Comparison of ENCODE assay signal across 9 mouse cellular contexts in genomic region chr11:52233043-52233653, GRCm38 (mm10). TPM values are rescaled to one million over a fixed set of nuclear protein-coding genes. Genes with fewer than 3 reads are reported as not detected.
A peak's percentile ranks its signal among the peaks of the same experiment; 100 is the strongest.
DNase-seq lines count a peak whose midpoint lies in the region; ATAC-seq and TF ChIP-seq lines count a peak whose summit lies in the region.
"Had no signal": no experiment of that assay in that cellular context is flagged by ENCODE, and none has a peak within 500 bp of the region (broad histone marks: within the 10 kb centered on the region; RNA-seq: fewer than 3 reads in every experiment).

No protein-coding gene starts in this region.

- ATAC-seq in heart, embryonic 11.5 days (replicated peaks; ENCODE audit: insufficient number of reproducible peaks, low FRiP score, low TSS enrichment) = no peak
- ATAC-seq in heart, postnatal 0 days (ENCODE audit: insufficient read depth, low read depth) = no peak

- no peak for DNase-seq in heart, postnatal 14 days
- no peak for DNase-seq in ES-E14 (ENCODE audit: low read depth, low spot score)
- DNase-seq in heart, postnatal 0 days (ENCODE audit: low spot score) = no peak
- no peak for DNase-seq in layer of hippocampus, adult 11-12 months (ENCODE audit: low spot score)
- no peak for DNase-seq in thymus, postnatal 25 days
- no peak for DNase-seq in gastrocnemius, postnatal 25 days

- WGBS in heart, embryonic 11.5 days (ENCODE audit: insufficient replicate concordance) = 29% methylated on average over 3 of the region's 3 CpGs
- 20% methylated on average over 3 of the region's 3 CpGs for WGBS in heart, postnatal 0 days
- 29% methylated on average over 3 of the region's 3 CpGs for WGBS in macrophage (ENCODE audit: missing documents)

- H3K9me3 ChIP-seq in heart, embryonic 11.5 days (replicated peaks; ENCODE audit: control insufficient read depth, low read length) = no peaks in the 10 kb centered on the region
- no peaks in the 10 kb centered on the region for H3K9me3 ChIP-seq in ES-E14 (ENCODE audit: control insufficient read depth, insufficient read depth, low read depth, low read length)
- H3K9me3 ChIP-seq in heart, postnatal 0 days (replicated peaks; ENCODE audit: control insufficient read depth, low read length) = no peaks in the 10 kb centered on the region

- no peak for TF ChIP-seq CTCF in heart, postnatal 0 days (IDR thresholded peaks at IDR 0.05; ENCODE audit: low read depth)

- H3K27me3 ChIP-seq in heart, embryonic 11.5 days (ENCODE audit: control insufficient read depth, insufficient read depth, low read length) = no peaks in the 10 kb centered on the region
- H3K27me3 ChIP-seq in heart, postnatal 0 days (ENCODE audit: control insufficient read depth, insufficient read depth, low read length) = no peaks in the 10 kb centered on the region

- H3K4me3 ChIP-seq in heart, embryonic 11.5 days (ENCODE audit: low read depth, low read length) = peak overlapping the region; percentile 96
- H3K4me3 ChIP-seq in ES-E14 (ENCODE audit: insufficient read depth in 1 of 2, low read depth in 1 of 2, low read length in 2 of 2, poor library complexity in 1 of 2, severe bottlenecking in 1 of 2) (peak overlapping the region; percentile 83 to 89), macrophage (ENCODE audit: inconsistent target) (peak overlapping the region; percentile 56)
- peak overlapping the region; percentile 98 for H3K4me3 ChIP-seq in heart, postnatal 0 days (ENCODE audit: low read depth, low read length)

- no peak overlapping the region for H3K27ac ChIP-seq in heart, embryonic 11.5 days (ENCODE audit: low read depth, low read length)
- no peak overlapping the region for H3K27ac ChIP-seq in ES-E14 (ENCODE audit: insufficient read depth, low read depth, low read length, poor library complexity, severe bottlenecking)
- no peak overlapping the region; the same call in 1 of the 2 replicates for H3K27ac ChIP-seq in heart, postnatal 0 days (ENCODE audit: low read depth)
- no peak overlapping the region for H3K27ac ChIP-seq in macrophage

- H3K36me3 ChIP-seq in heart, embryonic 11.5 days (ENCODE audit: control insufficient read depth, insufficient read depth, low read length) = 0 out of 2 replicates have a peak, but pooled peaks cover 3% of the 10 kb centered on the region
- H3K36me3 ChIP-seq in ES-E14 (ENCODE audit: control insufficient read depth, insufficient read depth, low read length, poor library complexity, severe bottlenecking) = peaks cover 7% of the 10 kb centered on the region; the same call in 1 of the 2 replicates
- H3K36me3 ChIP-seq in heart, postnatal 0 days (replicated peaks; ENCODE audit: control insufficient read depth, insufficient read depth, low read length) = peaks cover 19% of the 10 kb centered on the region; the same call in 1 of the 2 replicates
- H3K36me3 ChIP-seq in macrophage (ENCODE audit: inconsistent target) = peaks cover 10% of the 10 kb centered on the region

- TF ChIP-seq EP300 in heart, postnatal 0 days (IDR thresholded peaks at IDR 0.05; ENCODE audit: low read depth) = no peak

- H3K4me2 ChIP-seq in heart, embryonic 11.5 days = peak overlapping the region; percentile 73
- peak overlapping the region; percentile 92 for H3K4me2 ChIP-seq in heart, postnatal 0 days (ENCODE audit: low read depth, low read length)

- H3K79me2 ChIP-seq in macrophage (ENCODE audit: inconsistent target) = peaks cover 60% of the 10 kb centered on the region

- H3K9ac ChIP-seq in heart, embryonic 11.5 days (ENCODE audit: low read depth, low read length) = no peak overlapping the region
- H3K9ac ChIP-seq in ES-E14 (ENCODE audit: insufficient read depth, low read depth, low read length, poor library complexity, severe bottlenecking) = no peak overlapping the region
- H3K9ac ChIP-seq in heart, postnatal 0 days (replicated peaks; ENCODE audit: low read depth, low read length) = peak overlapping the region; percentile 100

- 0 out of 2 replicates have a peak, but pooled peaks cover 6% of the 10 kb centered on the region for H3K4me1 ChIP-seq in heart, embryonic 11.5 days (ENCODE audit: control insufficient read depth, insufficient read depth, low read length)
- peaks cover 3% of the 10 kb centered on the region in 2 experiments; a peak in 2 of 4 replicates for H3K4me1 ChIP-seq in ES-E14 (ENCODE audit: control insufficient read depth in 2 of 2, insufficient read depth in 2 of 2, low read length in 2 of 2, poor library complexity in 1 of 2)
- peaks cover 22% of the 10 kb centered on the region for H3K4me1 ChIP-seq in heart, postnatal 0 days (ENCODE audit: control insufficient read depth, insufficient read depth)

- in situ Hi-C loops in ES-E14 (cut with MboI; ENCODE audit: low sequenced_read_pairs in 2 of 2, unreplicated experiment in 2 of 2) = no loop called here

- intact Hi-C loops in heart, postnatal 14 days (cut with DNase I) = no loop called here

TF ChIP-seq in ES-E14, 5 proteins besides CTCF, POLR2A, EP300 and RAD21:
- no peak for TF ChIP-seq MAFK (IDR thresholded peaks at IDR 0.05; ENCODE audit: insufficient read depth, low read depth, low read length)
- TF ChIP-seq HCFC1 (IDR thresholded peaks at IDR 0.05; ENCODE audit: borderline replicate concordance, insufficient read depth, low read length) = no peak
- TF ChIP-seq ZC3H11A (IDR thresholded peaks at IDR 0.05; ENCODE audit: borderline replicate concordance, low read depth, low read length) = no peak
- no peak for TF ChIP-seq ZNF384 (IDR thresholded peaks at IDR 0.05; ENCODE audit: low read depth, low read length)
- TF ChIP-seq CHD2 (IDR thresholded peaks at IDR 0.05; ENCODE audit: low read depth, low read length) = no peak

RNA-seq across cellular contexts. Expression of gene Skp1a, which starts 1.4 kb away (rescaled TPM):
- polyA plus RNA-seq in heart, embryonic 11.5 days (2014; fragmentation: Nextera tagmentation; extraction: Ambion mirVana) = 506 and 537 TPM in 2 replicates
- total RNA-seq in heart, postnatal 14 days (2021) = 100 to 1,000 TPM; 225 to 227 TPM
- total RNA-seq in ES-E14 (2012; rRNA removed) = 204 and 317 TPM in 2 replicates
- total RNA-seq in heart, postnatal 0 days (2014; rRNA removed; ENCODE audit: low replicate concordance) = 158 and 163 TPM in 2 replicates
- polyA plus RNA-seq in heart, postnatal 0 days (2015; fragmentation: Nextera tagmentation; extraction: Ambion mirVana) = 492 and 524 TPM in 2 replicates
- total RNA-seq in macrophage (2018; cell fraction: chromatin; rRNA removed) = 10 to 100 TPM in 25 of 26 experiments, 1 to 10 TPM in 1; 8.2 to 33.5 (median 15.7) TPM
- total RNA-seq in macrophage (2018; cell fraction: cytosol; rRNA removed) = 100 to 1,000 TPM in 21 of 26 experiments, 10 to 100 TPM in 5; 94.1 to 126 (median 114) TPM
- total RNA-seq in macrophage (2018; cell fraction: nucleus; rRNA removed) = 10 to 100 TPM; 18.7 to 60.4 (median 29.6) TPM
- 121 to 172 TPM (median 132 TPM) in 3 replicates for polyA plus RNA-seq in macrophage (2018)
- total RNA-seq in gastrocnemius, postnatal 25 days (2021) = 100 to 1,000 TPM; 255 to 270 TPM

RNA-seq across cellular contexts. Expression of gene Olfr1371, which starts 19.4 kb away (rescaled TPM):
- polyA plus RNA-seq in heart, embryonic 11.5 days (2014; fragmentation: Nextera tagmentation; extraction: Ambion mirVana) = not detected in 2 replicates
- not detected for total RNA-seq in heart, postnatal 14 days (2021)
- total RNA-seq in ES-E14 (2012; rRNA removed) = not detected in 2 replicates
- total RNA-seq in heart, postnatal 0 days (2014; rRNA removed; ENCODE audit: low replicate concordance) = not detected in 2 replicates
- polyA plus RNA-seq in heart, postnatal 0 days (2015; fragmentation: Nextera tagmentation; extraction: Ambion mirVana) = not detected in 2 replicates
- not detected for total RNA-seq in macrophage (2018; cell fraction: chromatin; rRNA removed)
- total RNA-seq in macrophage (2018; cell fraction: cytosol; rRNA removed) = not detected
- not detected for total RNA-seq in macrophage (2018; cell fraction: nucleus; rRNA removed)
- polyA plus RNA-seq in macrophage (2018) = not detected in 3 replicates
- total RNA-seq in gastrocnemius, postnatal 25 days (2021) = not detected
- total RNA-seq: common myeloid progenitor, adult 5-6 weeks had no signal

RNA-seq across cellular contexts. Expression of gene Tcf7, which starts 49.7 kb away (rescaled TPM):
- 5.3 and 5.5 TPM in 2 replicates for polyA plus RNA-seq in heart, embryonic 11.5 days (2014; fragmentation: Nextera tagmentation; extraction: Ambion mirVana)
- total RNA-seq in heart, postnatal 14 days (2021) = 10 to 100 TPM in 1 of 2 experiments, 1 to 10 TPM in 1; 3.2 to 45.5 TPM
- 8.1 and 8.4 TPM in 2 replicates for total RNA-seq in ES-E14 (2012; rRNA removed)
- 0.15 and 5.2 TPM in 2 replicates for total RNA-seq in heart, postnatal 0 days (2014; rRNA removed; ENCODE audit: low replicate concordance)
- polyA plus RNA-seq in heart, postnatal 0 days (2015; fragmentation: Nextera tagmentation; extraction: Ambion mirVana) = 0.88 and 1.1 TPM in 2 replicates
- total RNA-seq in macrophage (2018; cell fraction: chromatin; rRNA removed) = not detected
- total RNA-seq in macrophage (2018; cell fraction: cytosol; rRNA removed) = under 1 TPM in 24 of 26 experiments, not detected in 2; 0.04 to 0.38 (median 0.11) TPM
- under 1 TPM in 2 of 26 experiments, not detected in 24; 0.26 to 0.77 TPM for total RNA-seq in macrophage (2018; cell fraction: nucleus; rRNA removed)
- 0.31 to 0.59 TPM in 2 of 3 replicates, not detected in the other for polyA plus RNA-seq in macrophage (2018)
- total RNA-seq in gastrocnemius, postnatal 25 days (2021) = 1 to 10 TPM in 1 of 2 experiments, under 1 TPM in 1; 0.36 to 1.0 TPM
